Mouse (Mus musculus) midbrain, embryonic 16.5 days (tissue): ENCODE data around the gene Gsta4. TPM values are rescaled to one million over a fixed set of nuclear protein-coding genes. Genes with fewer than 3 reads are reported as not detected.
"Not testable (repeated sequence)": the region's sequence is repeated elsewhere in the genome, so short reads cannot be mapped to it uniquely, and the experiment has no call there.

Experiments
- ATAC-seq: fragments of 200-750 bp; cut with Nextera tagmentation; 2 replicates; pipeline ENCODE4 v1.8.0; 2017; ENCODE audit warnings: moderate TSS enrichment
- H3K27ac ChIP-seq: fragments of 300-500 bp; sonication (generic); 2 replicates; pipeline ENCODE4 v1.5.1; 2014; ENCODE audit warnings: mild to moderate bottlenecking, low read length, mixed read lengths
- H3K27me3 ChIP-seq: fragments of 300-500 bp; sonication (generic); 2 replicates; pipeline ENCODE4 v1.6.1; 2014; ENCODE audit warnings: low read depth, low read length, mixed read lengths; ENCODE audit not compliant: control insufficient read depth, insufficient read depth
- H3K36me3 ChIP-seq: fragments of 300-500 bp; sonication (generic); 2 replicates; pipeline ENCODE4 v1.6.1; 2014; ENCODE audit warnings: mild to moderate bottlenecking, low read length, moderate library complexity, mixed read lengths; ENCODE audit not compliant: control insufficient read depth, insufficient read depth
- H3K4me1 ChIP-seq: fragments of 300-500 bp; sonication (generic); 2 replicates; pipeline ENCODE4 v1.6.1; 2014; ENCODE audit warnings: mild to moderate bottlenecking, low read length, mixed read lengths; ENCODE audit not compliant: control insufficient read depth, insufficient read depth
- H3K4me2 ChIP-seq: fragments of 300-500 bp; sonication (generic); 2 replicates; pipeline ENCODE4 v1.6.1; 2014; ENCODE audit warnings: mild to moderate bottlenecking, low read length, mixed read lengths
- H3K4me3 ChIP-seq: fragments of 300-500 bp; sonication (generic); 2 replicates; pipeline ENCODE4 v1.5.1; 2014; ENCODE audit warnings: low read depth, mild to moderate bottlenecking, low read length, moderate library complexity, mixed read lengths
- H3K9ac ChIP-seq: fragments of 300-500 bp; sonication (generic); 2 replicates; pipeline ENCODE4 v1.6.1; 2014; ENCODE audit warnings: low read depth, low read length, mixed read lengths
- H3K9me3 ChIP-seq: fragments of 300-500 bp; sonication (generic); replicated peaks from 2 replicates; pipeline ENCODE4 v1.6.1; 2014; ENCODE audit warnings: mild to moderate bottlenecking, low read length, mixed read lengths; ENCODE audit not compliant: control insufficient read depth, poor library complexity, severe bottlenecking
- WGBS: fragments of 180-500 bp; shearing (Covaris S2); extraction: QIAGEN DNeasy Blood & Tissue Kit; methylation state at CpG from one replicate; pipeline ENCODE4 v1.1.7; 2014; 5-methylcytosine and 5-hydroxymethylcytosine counted together
- polyA plus RNA-seq: library from polyadenylated mRNA; unstranded; fragments of >200 nt; fragmentation: Nextera tagmentation; extraction: Ambion mirVana; gene quantifications from 2 replicates; pipeline ENCODE4 v1.2.1, GENCODE M21; 2015

Gsta4 gene
- polyA plus RNA-seq, 1 experiment from 2014 or later = 18.5 TPM

- no peaks in the 10 kb centered on the region for H3K4me1 ChIP-seq
- 84% methylated on average over 7 of the region's 7 CpGs for WGBS
- no peak overlapping the region for H3K27ac ChIP-seq
- H3K9me3 ChIP-seq = no peaks in the 10 kb centered on the region
- no peak overlapping the region for H3K4me3 ChIP-seq
- ATAC-seq = no peak
- no peak overlapping the region for H3K9ac ChIP-seq
- H3K36me3 ChIP-seq = no peaks in the 10 kb centered on the region
- H3K27me3 ChIP-seq = no peaks in the 10 kb centered on the region
- no peak overlapping the region for H3K4me2 ChIP-seq
These were observed 29.9 kb downstream of the Gsta4 start for GRCm38 (mm10) chr9:78212341-78213049.

- no peak for ATAC-seq
- 85% methylated on average over 4 of the region's 4 CpGs for WGBS
- no peak overlapping the region for H3K4me2 ChIP-seq
These were observed 34.5 kb downstream of the Gsta4 start for GRCm38 (mm10) chr9:78217074-78217473.

GRCm38 (mm10) chr9:78222616-78223015 lies 40.0 kb downstream of the Gsta4 start:
- Histone ChIP-seq H3K4me1 (no peaks in the 10 kb centered on the region), H3K9me3 (no peaks in the 10 kb centered on the region), H3K4me3 (no peak overlapping the region), H3K27ac (no peak overlapping the region), H3K4me2 (no peak overlapping the region), H3K27me3 (no peaks in the 10 kb centered on the region), H3K36me3 (no peaks in the 10 kb centered on the region), H3K9ac (no peak overlapping the region)
- 78% methylated on average over 8 of the region's 8 CpGs for WGBS
- no peak for ATAC-seq

More at GRCm38 (mm10) chr9:78217074-78217473, 34.5 kb downstream of the Gsta4 start:
- Histone ChIP-seq H3K4me3 (no peak overlapping the region), H3K9ac (no peak overlapping the region), H3K9me3 (no peaks in the 10 kb centered on the region), H3K4me1 (no peaks in the 10 kb centered on the region), H3K36me3 (no peaks in the 10 kb centered on the region), H3K27me3 (no peaks in the 10 kb centered on the region), H3K27ac (no peak overlapping the region)

DNA sequence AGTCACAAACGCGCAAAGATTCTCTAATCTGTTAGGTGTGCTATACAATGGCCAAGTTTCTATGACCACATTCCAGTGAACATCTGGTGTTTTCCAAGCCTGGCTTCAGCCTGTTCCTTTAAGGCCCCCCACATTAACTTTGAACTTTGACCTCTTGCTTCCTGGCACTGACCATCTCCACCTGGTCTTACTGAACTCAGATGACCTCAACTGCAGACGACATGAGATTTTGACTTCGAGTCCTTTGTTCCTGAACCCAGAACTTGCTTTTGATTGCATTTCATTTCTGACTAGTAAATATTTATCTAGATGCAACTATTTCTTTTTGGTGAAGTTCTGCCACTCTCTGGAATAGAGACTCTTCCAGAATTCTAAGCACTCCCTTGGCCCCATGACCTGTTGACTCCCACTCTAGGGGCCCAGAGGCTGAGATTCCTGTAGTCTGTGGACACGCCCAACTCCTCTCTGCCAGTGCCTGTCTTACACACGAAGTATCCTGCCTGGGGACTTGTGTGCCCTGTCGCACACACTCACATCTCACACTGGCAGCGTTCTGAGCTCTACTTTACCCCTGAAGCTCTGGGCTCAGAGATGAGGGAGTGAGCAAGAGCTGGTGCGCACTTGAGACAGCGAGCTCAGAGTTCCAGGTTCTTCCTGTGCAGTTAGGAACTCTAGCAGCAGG lies 40.8 kb downstream of the Gsta4 start:
- WGBS = 84% methylated on average over 10 of the region's 10 CpGs
- H3K9me3 ChIP-seq = no peaks in the 10 kb centered on the region
- no peaks in the 10 kb centered on the region for H3K4me1 ChIP-seq
- H3K36me3 ChIP-seq = no peaks in the 10 kb centered on the region
- H3K27me3 ChIP-seq = no peaks in the 10 kb centered on the region
- no peak overlapping the region for H3K4me3 ChIP-seq
- no peak overlapping the region for H3K4me2 ChIP-seq
- ATAC-seq = no peak
- H3K27ac ChIP-seq = no peak overlapping the region
- H3K9ac ChIP-seq = no peak overlapping the region

DNA sequence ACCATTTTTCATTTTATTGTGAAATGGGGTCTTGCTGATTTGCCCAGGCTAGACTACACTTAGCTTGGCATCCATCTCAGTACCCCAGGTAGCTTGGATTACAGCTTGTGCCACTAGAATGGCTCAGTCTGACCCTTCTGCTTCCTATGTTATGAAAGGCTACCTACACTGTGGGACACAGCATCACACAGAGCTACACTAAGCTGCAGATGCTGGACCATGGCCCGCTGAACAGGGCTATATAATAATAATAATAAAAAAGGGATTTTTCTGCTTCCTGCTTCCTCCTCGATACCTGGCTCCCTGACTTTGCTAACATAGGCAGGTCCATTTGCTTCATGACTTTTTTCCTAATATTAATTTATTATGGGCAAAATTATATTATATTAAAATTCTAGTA lies 41.8 kb downstream of the Gsta4 start:
- no peak overlapping the region for H3K27ac ChIP-seq
- 87% methylated on average over 2 of the region's 2 CpGs for WGBS
- no peak for ATAC-seq
- H3K4me3 ChIP-seq = no peak overlapping the region
- H3K4me1 ChIP-seq = no peaks in the 10 kb centered on the region
- H3K9ac ChIP-seq = no peak overlapping the region
- H3K36me3 ChIP-seq = no peaks in the 10 kb centered on the region
- H3K9me3 ChIP-seq = no peaks in the 10 kb centered on the region
- H3K27me3 ChIP-seq = no peaks in the 10 kb centered on the region
- no peak overlapping the region for H3K4me2 ChIP-seq

GRCm38 (mm10) chr9:78225304-78225703 lies 42.7 kb downstream of the Gsta4 start:
- H3K4me1 ChIP-seq = no peaks in the 10 kb centered on the region
- ATAC-seq = no peak
- H3K27me3 ChIP-seq = no peaks in the 10 kb centered on the region
- H3K4me2 ChIP-seq = no peak overlapping the region
- H3K9ac ChIP-seq = no peak overlapping the region
- no peak overlapping the region for H3K27ac ChIP-seq
- H3K36me3 ChIP-seq = no peaks in the 10 kb centered on the region
- 88% methylated on average over 11 of the region's 11 CpGs for WGBS
- no peaks in the 10 kb centered on the region for H3K9me3 ChIP-seq
- H3K4me3 ChIP-seq = no peak overlapping the region

- no peak overlapping the region for H3K4me3 ChIP-seq
- H3K36me3 ChIP-seq = no peaks in the 10 kb centered on the region
- no peaks in the 10 kb centered on the region for H3K9me3 ChIP-seq
- 89% methylated on average over 2 of the region's 2 CpGs for WGBS
- H3K27me3 ChIP-seq = no peaks in the 10 kb centered on the region
- H3K4me1 ChIP-seq = no peaks in the 10 kb centered on the region
- no peak overlapping the region for H3K4me2 ChIP-seq
- H3K27ac ChIP-seq = no peak overlapping the region
- H3K9ac ChIP-seq = no peak overlapping the region
- ATAC-seq = no peak
These were observed 45.5 kb downstream of the Gsta4 start for GRCm38 (mm10) chr9:78228122-78228521.

DNA sequence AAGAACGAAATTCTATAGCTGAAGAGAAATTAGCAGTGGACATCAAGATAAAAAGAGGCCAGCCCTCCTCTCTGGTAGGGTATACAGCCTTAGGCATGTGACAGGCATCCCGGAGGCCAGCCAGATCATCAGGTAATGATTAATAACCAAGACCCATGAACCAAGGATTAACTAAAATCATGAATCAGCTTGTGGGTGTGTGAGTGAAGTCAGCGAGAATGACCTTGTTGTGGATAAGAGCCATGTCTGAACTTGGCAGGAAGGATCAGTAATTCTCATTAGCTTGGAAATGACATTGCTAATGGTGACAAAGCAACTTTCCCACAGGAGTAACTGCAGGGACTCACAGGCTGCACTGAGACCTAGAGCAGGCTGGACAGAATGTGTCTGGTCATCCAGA lies 47.1 kb downstream of the Gsta4 start:
- H3K9ac ChIP-seq, H3K9me3 ChIP-seq: not testable (repeated sequence)
- 65% methylated on average over 3 of the region's 3 CpGs for WGBS

DNA sequence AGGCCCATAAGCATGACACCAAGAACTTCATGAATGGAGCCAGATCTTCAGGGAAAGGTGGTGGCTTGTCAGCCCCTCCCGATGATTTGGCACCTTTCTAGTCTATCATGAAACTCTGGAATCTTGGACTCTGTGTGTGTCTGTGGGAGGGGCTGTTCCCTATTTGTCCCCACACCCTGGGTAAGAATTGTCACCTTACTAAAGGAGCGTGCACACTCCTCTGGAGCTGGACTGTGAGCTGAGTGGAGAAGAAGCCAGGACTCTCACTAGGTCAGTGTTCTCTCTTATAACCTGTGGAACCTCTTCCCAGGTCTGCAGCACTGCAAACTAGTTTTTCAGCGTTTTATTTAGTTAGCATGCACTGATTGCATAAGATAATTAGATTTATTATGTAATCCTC lies 47.9 kb downstream of the Gsta4 start, which contains the start of gene Gsta1:
Gene Gsta1, plus strand, starts transcription at position 196 of the 400 bp plus-strand sequence.
- H3K9ac ChIP-seq, H3K9me3 ChIP-seq, H3K27ac ChIP-seq, H3K36me3 ChIP-seq, H3K4me3 ChIP-seq, H3K27me3 ChIP-seq, ATAC-seq, H3K4me2 ChIP-seq, H3K4me1 ChIP-seq: not testable (repeated sequence)
- 85% methylated on average over 1 of the region's 3 CpGs for whole genome bisulfite sequencing

More for the DNA sequence above, 47.1 kb downstream of the Gsta4 start:
- H3K4me3 ChIP-seq, H3K4me2 ChIP-seq, H3K4me1 ChIP-seq, H3K27me3 ChIP-seq, H3K36me3 ChIP-seq, ATAC-seq, H3K27ac ChIP-seq: not testable (repeated sequence)
